Mouse (Mus musculus): ENCODE data around the gene Galnt10.

DNA sequence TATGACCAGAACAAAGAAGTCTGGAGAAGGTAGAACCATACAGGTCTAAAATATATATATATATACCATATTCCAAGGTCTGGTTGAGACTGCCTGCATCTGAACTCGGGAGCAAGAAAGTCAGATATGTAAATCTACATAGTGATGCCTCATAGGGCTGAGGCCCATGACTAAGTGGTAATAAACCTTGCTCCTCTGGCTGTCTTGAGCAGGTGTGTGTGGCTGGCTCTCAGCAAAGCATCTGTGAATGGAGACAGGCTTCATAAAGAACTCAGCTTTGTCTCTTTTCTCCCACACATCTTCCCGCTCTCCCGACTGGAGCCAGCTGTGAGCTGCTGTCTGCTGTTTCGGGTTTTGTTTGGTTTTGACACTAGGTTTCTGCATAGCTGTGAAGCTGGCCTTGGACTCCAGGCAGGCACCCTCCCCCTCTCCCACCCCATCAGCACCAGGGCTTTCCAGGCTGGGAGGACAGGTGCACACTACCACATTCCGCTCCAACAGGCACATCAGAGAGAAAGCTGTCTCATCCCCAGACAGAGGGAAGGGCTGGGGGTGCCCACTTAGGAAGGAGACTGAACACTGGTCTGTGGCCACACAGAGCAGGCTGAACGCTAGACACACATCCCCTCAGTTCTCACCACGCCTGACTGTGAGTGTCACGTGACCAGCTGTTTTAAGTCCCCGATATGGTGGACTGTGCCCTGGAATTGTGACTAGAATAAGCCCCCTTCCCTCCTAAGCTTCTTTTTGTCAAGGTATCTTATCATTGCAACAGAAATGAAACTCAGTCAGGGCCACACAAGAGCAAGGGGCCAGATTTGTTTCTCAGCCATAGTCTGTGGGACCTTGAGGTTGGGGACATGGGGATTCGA lies 87.4 kb downstream of the Galnt10 start:
- TF ChIP-seq CTCF (IDR thresholded peaks at IDR 0.05), result no peak
- TF ChIP-seq EP300 (IDR thresholded peaks at IDR 0.05), result no peak

All from lung, postnatal 0 days (tissue).